Comparison of ENCODE assay signal across 7 mouse cellular contexts in the genomic region with DNA sequence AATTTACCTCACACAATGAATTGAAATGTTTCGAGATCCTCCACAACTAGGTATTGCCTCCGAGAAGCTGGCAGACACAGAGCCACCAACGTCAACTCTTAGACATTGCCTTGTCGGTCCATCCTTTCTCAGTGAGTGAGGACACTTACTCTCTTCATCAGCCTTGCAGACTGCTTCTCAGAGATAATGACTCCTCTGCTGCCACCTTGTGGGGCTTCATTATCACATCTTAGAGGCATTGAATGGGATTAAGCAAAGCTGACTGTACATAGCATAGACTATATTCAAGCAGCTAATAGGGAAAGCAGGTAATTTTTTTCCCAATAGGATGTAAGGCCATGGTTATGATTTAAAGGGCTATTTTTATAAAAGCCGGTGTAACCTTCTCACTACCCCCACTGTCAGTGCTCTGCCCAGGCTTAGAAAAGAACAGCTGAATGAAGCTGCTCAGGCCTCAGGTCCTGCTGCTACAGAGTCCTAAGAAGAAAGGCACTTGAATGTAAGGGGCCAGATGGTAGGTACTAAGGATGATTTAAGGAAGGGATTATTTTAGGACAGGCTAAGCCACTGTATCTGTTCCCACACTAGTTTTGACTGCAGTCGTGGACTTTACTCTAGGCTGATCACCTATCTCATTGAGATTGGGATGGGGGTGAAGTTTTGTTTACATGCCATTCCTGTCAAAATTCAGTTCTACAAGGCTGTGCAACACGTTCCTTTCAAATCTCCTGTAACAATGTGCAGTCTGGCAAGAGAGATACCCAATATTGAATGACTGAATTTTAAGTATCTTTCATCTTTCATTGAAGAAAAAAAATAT. TPM values are rescaled to one million over a fixed set of nuclear protein-coding genes. Genes with fewer than 3 reads are reported as not detected.
DNase-seq lines count a peak whose midpoint lies in the region; ATAC-seq and TF ChIP-seq lines count a peak whose summit lies in the region.

No protein-coding gene starts in this region.

- TF ChIP-seq RAD21 in MEL (IDR thresholded peaks at IDR 0.05; ENCODE audit: low read depth, low read length) = peak; percentile 72

- intact Hi-C loops in heart, postnatal 36 days (cut with DNase I) = no loop called here

- peak; percentile 99 for ATAC-seq in common myeloid progenitor, adult 5-6 weeks (replicated peaks; ENCODE audit: low read depth, poor library complexity, severe bottlenecking)

- no peak overlapping the region for H3K27ac ChIP-seq in MEL (ENCODE audit: control insufficient read depth, low read depth, low read length)

- no peak overlapping the region for H3K4me3 ChIP-seq in MEL (ENCODE audit: control insufficient read depth in 1 of 2, insufficient read depth in 1 of 2, low read depth in 2 of 2, low read length in 2 of 2)

- TF ChIP-seq EP300 in MEL (IDR thresholded peaks at IDR 0.05; ENCODE audit: low read depth in 1 of 2, low read length in 2 of 2) = 0 out of 4 replicates have a peak, but pooled peaks of 1 of the 2 experiments have one; percentile 5

- H3K27me3 ChIP-seq in MEL (ENCODE audit: control insufficient read depth in 1 of 2, insufficient read depth in 2 of 2, low read length in 2 of 2) = no peaks in the 10 kb centered on the region

- H3K9ac ChIP-seq in MEL (ENCODE audit: control insufficient read depth, low read depth, low read length, poor library complexity, severe bottlenecking) = no peak overlapping the region

- no peaks in the 10 kb centered on the region for H3K79me2 ChIP-seq in MEL (ENCODE audit: control insufficient read depth, insufficient read depth, low read length, poor library complexity)

- no peaks in the 10 kb centered on the region for H3K9me3 ChIP-seq in MEL (replicated peaks; ENCODE audit: insufficient read depth, low read length)

- H3K36me3 ChIP-seq in MEL (ENCODE audit: control insufficient read depth in 1 of 2, insufficient read depth in 2 of 2, low read length in 2 of 2) = no peaks in the 10 kb centered on the region

- TF ChIP-seq CTCF in MEL (IDR thresholded peaks at IDR 0.05 in 2 of 3, conservative IDR thresholded peaks at IDR 0.05 in 1 of 3; ENCODE audit: control insufficient read depth in 1 of 3, insufficient read depth in 1 of 3, low read depth in 2 of 3, low read length in 3 of 3, poor library complexity in 1 of 3, severe bottlenecking in 1 of 3) = peak; percentile 49 to 84 (median 60)

- DNase-seq in CD4-positive helper T cell, adult 2 months (ENCODE audit: low read depth, low spot score) = peak; percentile 69
- DNase-seq in MEL (ENCODE audit: low read depth, low spot score) = peak; percentile 88
- DNase-seq in heart, postnatal 36 days = peak; percentile 16 to 58
- peak; percentile 63 to 84 for DNase-seq in kidney, postnatal 25 days
- peak; percentile 47 to 59 for DNase-seq in lung, adult 18-20 months
- DNase-seq in retina, postnatal 1 day = peak; percentile 81

- TF ChIP-seq POLR2A in MEL (IDR thresholded peaks at IDR 0.05; ENCODE audit: control insufficient read depth in 1 of 2, insufficient read depth in 1 of 2, low read depth in 1 of 2, low read length in 2 of 2, poor library complexity in 1 of 2) = no peak

- H3K4me1 ChIP-seq in MEL (ENCODE audit: control insufficient read depth in 1 of 2, insufficient read depth in 2 of 2, low read length in 2 of 2) = peaks cover 2% of the 10 kb centered on the region in 2 experiments; a peak in 2 of 4 replicates

TF ChIP-seq in MEL, 35 proteins besides CTCF, POLR2A, EP300 and RAD21:
- no peak for TF ChIP-seq KAT2A (conservative IDR thresholded peaks at IDR 0.05; ENCODE audit: low read depth, low read length)
- no peak for TF ChIP-seq ZNF384 (IDR thresholded peaks at IDR 0.05; ENCODE audit: low read depth, low read length)
- TF ChIP-seq NRF1 (IDR thresholded peaks at IDR 0.05; ENCODE audit: insufficient read depth, low read depth, low read length, poor library complexity, severe bottlenecking) = no peak
- TF ChIP-seq GATA1 (IDR thresholded peaks at IDR 0.05; ENCODE audit: low read depth, low read length) = peak; percentile 43; the same call in 1 of the 2 replicates
- no peak for TF ChIP-seq JUND (IDR thresholded peaks at IDR 0.05; ENCODE audit: low read depth, low read length)
- no peak for TF ChIP-seq MEF2A (IDR thresholded peaks at IDR 0.05; ENCODE audit: extremely low read depth, insufficient replicate concordance, low read depth, low read length, poor library complexity, severe bottlenecking)
- no peak for TF ChIP-seq ZKSCAN1 (IDR thresholded peaks at IDR 0.05; ENCODE audit: low read depth, low read length)
- TF ChIP-seq USF1 (IDR thresholded peaks at IDR 0.05; ENCODE audit: low read depth, low read length) = no peak
- no peak for TF ChIP-seq POLR2AphosphoS5 (IDR thresholded peaks at IDR 0.05; ENCODE audit: borderline replicate concordance, low read depth, low read length)
- no peak for TF ChIP-seq CHD1 (IDR thresholded peaks at IDR 0.05; ENCODE audit: low read depth, low read length)
- TF ChIP-seq MXI1 (IDR thresholded peaks at IDR 0.05; ENCODE audit: low read depth, low read length) = no peak
- TF ChIP-seq ELF1 (IDR thresholded peaks at IDR 0.05; ENCODE audit: low read depth, low read length) = no peak
- no peak for TF ChIP-seq MAZ (IDR thresholded peaks at IDR 0.05; ENCODE audit: low read depth, low read length)
- TF ChIP-seq ZMIZ1 (IDR thresholded peaks at IDR 0.05; ENCODE audit: low read depth, low read length) = no peak
- TF ChIP-seq RCOR1 (IDR thresholded peaks at IDR 0.05; ENCODE audit: low read depth, low read length) = no peak
- no peak for TF ChIP-seq ETS1 (IDR thresholded peaks at IDR 0.05; ENCODE audit: low read depth, low read length)
- TF ChIP-seq ZC3H11A (IDR thresholded peaks at IDR 0.05; ENCODE audit: low read depth, low read length) = peak; percentile 29; the same call in 1 of the 2 replicates
- peak; percentile 39; the same call in 1 of the 2 replicates for TF ChIP-seq SIN3A (IDR thresholded peaks at IDR 0.05; ENCODE audit: low read length)
- TF ChIP-seq UBTF (IDR thresholded peaks at IDR 0.05; ENCODE audit: borderline replicate concordance, insufficient read depth, low read depth, low read length) = no peak
- no peak for TF ChIP-seq NELFE (IDR thresholded peaks at IDR 0.05; ENCODE audit: low read depth, low read length)
- no peak for TF ChIP-seq TAL1 (IDR thresholded peaks at IDR 0.05; ENCODE audit: low read length)
- TF ChIP-seq MYC (IDR thresholded peaks at IDR 0.05; ENCODE audit: low read depth, low read length) = peak; percentile 21; the same call in 1 of the 2 replicates
- no peak for TF ChIP-seq CHD2 (IDR thresholded peaks at IDR 0.05; ENCODE audit: low read length)
- TF ChIP-seq HCFC1 (IDR thresholded peaks at IDR 0.05; ENCODE audit: low read depth, low read length) = 0 out of 2 replicates have a peak, but pooled peaks have one; percentile 22
- no peak for TF ChIP-seq MAX (IDR thresholded peaks at IDR 0.05; ENCODE audit: low read length)
- TF ChIP-seq MAFK (IDR thresholded peaks at IDR 0.05; ENCODE audit: borderline replicate concordance, low read depth, low read length) = no peak
- no peak for TF ChIP-seq E2F4 (IDR thresholded peaks at IDR 0.05; ENCODE audit: borderline replicate concordance, low read depth, low read length)
- no peak for TF ChIP-seq MYB (IDR thresholded peaks at IDR 0.05; ENCODE audit: low read depth, low read length)
- TF ChIP-seq USF2 (IDR thresholded peaks at IDR 0.05; ENCODE audit: borderline replicate concordance in 1 of 2, insufficient read depth in 1 of 2, low read depth in 1 of 2, low read length in 2 of 2) = no peak
- TF ChIP-seq BHLHE40 (IDR thresholded peaks at IDR 0.05; ENCODE audit: borderline replicate concordance, low read depth, low read length) = no peak
- peak; percentile 78 for TF ChIP-seq SMC3 (IDR thresholded peaks at IDR 0.05; ENCODE audit: low read depth, low read length)
- TF ChIP-seq TBP (IDR thresholded peaks at IDR 0.05; ENCODE audit: low read depth, low read length) = 0 out of 2 replicates have a peak, but pooled peaks have one; percentile 23
- no peak for TF ChIP-seq POLR2AphosphoS2 (IDR thresholded peaks at IDR 0.05; ENCODE audit: low read length)
- TF ChIP-seq GABPA (IDR thresholded peaks at IDR 0.05; ENCODE audit: low read depth, low read length) = no peak
- TF ChIP-seq TCF12 (IDR thresholded peaks at IDR 0.05; ENCODE audit: low read depth, low read length) = no peak

RNA-seq across cellular contexts. Expression of a gene that starts 8.7 kb away (rescaled TPM):
- total RNA-seq in MEL (2012; rRNA removed) = 11.4 and 12.8 TPM in 2 replicates
- 10 to 100 TPM; 41.5 to 71.9 TPM for polyA plus RNA-seq in MEL (2012; ENCODE audit: insufficient read depth in 1 of 2, insufficient read length in 2 of 2, low read depth in 1 of 2, low replicate concordance in 2 of 2, missing spikeins in 1 of 2)
- total RNA-seq in common myeloid progenitor, adult 5-6 weeks (2017) = 27.3 and 29.9 TPM in 2 replicates
- 1 to 10 TPM; 6.1 to 8.6 TPM for total RNA-seq in heart, postnatal 36 days (2021)

RNA-seq across cellular contexts. Expression of a gene that starts 9.4 kb away (rescaled TPM):
- 6.2 and 9.0 TPM in 2 replicates for total RNA-seq in MEL (2012; rRNA removed)
- 10 to 100 TPM in 1 of 2 experiments, not detected in 1; 17.9 TPM for polyA plus RNA-seq in MEL (2012; ENCODE audit: insufficient read depth in 1 of 2, insufficient read length in 2 of 2, low read depth in 1 of 2, low replicate concordance in 2 of 2, missing spikeins in 1 of 2)
- 3.1 and 4.0 TPM in 2 replicates for total RNA-seq in common myeloid progenitor, adult 5-6 weeks (2017)
- 10 to 100 TPM; 26.4 to 29.9 TPM for total RNA-seq in heart, postnatal 36 days (2021)

Comparison
In these comparisons a context has a peak if more than half of its experiments do, and no peak if none do; other contexts are left out.
1. DNase-seq: peak in every context shown above with its lines; median percentile 88 in MEL; 81 in retina, postnatal 1 day; 74 in kidney, postnatal 25 days; 69 in CD4-positive helper T cell, adult 2 months; 53 in lung, adult 18-20 months; 37 in heart, postnatal 36 days.